Mouse (Mus musculus): ENCODE results near the gene Igdcc3. TPM values are rescaled to one million over a fixed set of nuclear protein-coding genes. Genes with fewer than 3 reads are reported as not detected.

The Igdcc3 gene
- polyA plus RNA-seq, 1 experiment from 2014 or later = 6.1 TPM

DNA sequence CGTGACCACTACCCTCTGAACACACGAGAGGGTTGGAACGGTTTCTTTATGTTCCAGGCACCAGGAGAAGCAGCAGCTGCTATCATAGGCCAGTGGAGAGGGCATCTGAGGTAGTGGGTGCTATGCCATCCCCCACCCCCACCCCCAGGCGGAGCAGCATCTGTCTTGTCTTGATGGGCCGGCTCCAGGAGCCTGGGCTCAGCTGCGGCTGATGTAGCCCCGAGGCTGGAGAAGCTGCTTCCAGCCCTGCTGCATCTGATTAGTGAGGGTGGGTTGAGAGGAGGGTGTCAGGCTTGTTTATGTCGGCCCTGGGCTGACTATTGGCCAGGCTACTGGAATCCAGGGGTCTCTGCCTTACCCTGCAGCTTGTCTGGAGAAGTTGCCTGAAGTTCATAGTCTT is 90.3 kb downstream of the Igdcc3 start:
- 73% methylated on average over 8 of the region's 8 CpGs for WGBS

DNA sequence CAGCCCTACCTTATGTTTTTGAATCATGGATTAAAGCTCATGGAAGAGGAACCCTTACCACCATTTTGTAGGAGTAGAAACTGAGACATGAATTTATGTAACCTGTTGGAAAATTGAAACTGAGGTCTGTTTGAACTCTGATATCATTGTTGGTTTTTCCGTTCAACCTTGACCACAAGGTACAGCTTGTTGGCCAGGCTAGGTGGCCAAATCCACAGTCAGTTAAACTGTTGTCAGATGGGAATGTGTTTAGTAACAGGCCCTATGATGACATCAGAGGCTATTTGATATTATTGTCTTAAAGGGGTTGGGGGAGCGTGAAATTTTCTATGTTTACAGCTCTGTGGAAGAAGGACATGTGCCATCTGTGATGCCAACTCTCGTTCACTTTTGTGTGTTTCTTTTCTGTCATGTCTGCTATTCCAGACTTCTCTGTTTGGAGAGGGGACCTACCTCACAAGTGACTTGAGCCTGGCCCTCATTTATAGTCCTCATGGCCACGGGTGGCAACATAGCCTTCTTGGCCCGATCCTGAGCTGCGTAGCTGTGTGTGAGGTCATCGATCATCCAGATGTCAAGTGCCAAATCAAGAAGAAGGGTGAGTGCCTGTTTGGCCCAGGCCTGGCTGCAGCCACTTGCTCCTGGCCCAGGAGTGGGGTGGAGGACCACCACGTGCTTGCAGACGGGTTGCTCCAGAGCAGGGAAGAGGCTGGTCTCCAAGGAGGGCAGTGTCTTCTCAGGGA is 92.4 kb downstream of the Igdcc3 start:
- Histone ChIP-seq H3K4me1 (ENCODE audit: control insufficient read depth, insufficient read depth, low read length) (no peaks in the 10 kb centered on the region), H3K4me3 (ENCODE audit: low read length) (no peak overlapping the region), H3K27ac (ENCODE audit: low read depth, low read length) (no peak overlapping the region), H3K27me3 (ENCODE audit: control insufficient read depth, insufficient read depth, low read length) (no peaks in the 10 kb centered on the region), H3K4me2 (replicated peaks; ENCODE audit: low read depth, low read length) (no peak overlapping the region), H3K9me3 (ENCODE audit: control insufficient read depth, low read length) (no peaks in the 10 kb centered on the region), H3K9ac (ENCODE audit: low read depth, low read length) (no peak overlapping the region), H3K36me3 (ENCODE audit: control insufficient read depth, insufficient read depth, low read length) (no peaks in the 10 kb centered on the region; the same call in 1 of the 2 replicates)
- 75% methylated on average over 9 of the region's 9 CpGs for WGBS
- no peak for ATAC-seq (ENCODE audit: low FRiP score, low TSS enrichment)

More for the DNA sequence above, 90.3 kb downstream of the Igdcc3 start:
- Histone ChIP-seq H3K4me3 (ENCODE audit: low read length) (no peak overlapping the region), H3K4me1 (ENCODE audit: control insufficient read depth, insufficient read depth, low read length) (no peaks in the 10 kb centered on the region), H3K9me3 (ENCODE audit: control insufficient read depth, low read length) (no peaks in the 10 kb centered on the region), H3K36me3 (ENCODE audit: control insufficient read depth, insufficient read depth, low read length) (peaks cover 3% of the 10 kb centered on the region; the same call in 1 of the 2 replicates), H3K4me2 (replicated peaks; ENCODE audit: low read depth, low read length) (no peak overlapping the region), H3K27ac (ENCODE audit: low read depth, low read length) (no peak overlapping the region), H3K27me3 (ENCODE audit: control insufficient read depth, insufficient read depth, low read length) (no peaks in the 10 kb centered on the region), H3K9ac (ENCODE audit: low read depth, low read length) (no peak overlapping the region)
- ATAC-seq (ENCODE audit: low FRiP score, low TSS enrichment) = no peak

DNA sequence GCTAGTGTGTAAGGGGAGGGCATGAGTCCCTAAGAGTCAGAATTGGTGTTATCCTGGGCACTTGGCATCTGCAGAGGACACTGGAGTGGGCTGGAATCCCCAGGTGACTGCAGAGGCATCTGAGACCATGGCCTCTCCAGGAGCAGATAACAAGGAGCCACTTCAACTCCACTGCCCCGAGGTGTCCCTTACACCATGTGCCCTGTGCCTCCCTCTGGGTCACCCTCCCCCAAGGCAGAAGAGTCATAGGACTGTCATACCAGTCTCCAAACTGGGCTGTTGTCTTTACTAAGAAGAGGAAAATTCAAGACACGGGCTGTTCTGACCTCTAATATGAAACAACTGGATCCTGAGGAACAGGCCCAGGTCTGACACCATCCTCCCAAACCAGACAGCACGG is 93.7 kb downstream of the Igdcc3 start:
- Histone ChIP-seq H3K27ac (ENCODE audit: low read depth, low read length) (no peak overlapping the region), H3K27me3 (ENCODE audit: control insufficient read depth, insufficient read depth, low read length) (no peaks in the 10 kb centered on the region), H3K4me3 (ENCODE audit: low read length) (no peak overlapping the region), H3K36me3 (ENCODE audit: control insufficient read depth, insufficient read depth, low read length) (no peaks in the 10 kb centered on the region; the same call in 1 of the 2 replicates), H3K9me3 (ENCODE audit: control insufficient read depth, low read length) (no peaks in the 10 kb centered on the region), H3K4me2 (replicated peaks; ENCODE audit: low read depth, low read length) (no peak overlapping the region), H3K9ac (ENCODE audit: low read depth, low read length) (no peak overlapping the region), H3K4me1 (ENCODE audit: control insufficient read depth, insufficient read depth, low read length) (no peaks in the 10 kb centered on the region)
- WGBS = 81% methylated on average over 3 of the region's 3 CpGs
- ATAC-seq (ENCODE audit: low FRiP score, low TSS enrichment) = no peak

Other genes starting within 250 kb of the Igdcc3 start
- not detected in 2 replicates for gene Slc24a1, start 189.6 kb upstream of the Igdcc3 start, polyA plus RNA-seq (2014; fragmentation: Nextera tagmentation; extraction: Ambion mirVana)
- gene Ints14, start 180.3 kb upstream of the Igdcc3 start, polyA plus RNA-seq (2014; fragmentation: Nextera tagmentation; extraction: Ambion mirVana) = 41.4 and 71.6 TPM in 2 replicates
- 45.6 and 85.6 TPM in 2 replicates for gene Hacd3, start 119.5 kb upstream of the Igdcc3 start, polyA plus RNA-seq (2014; fragmentation: Nextera tagmentation; extraction: Ambion mirVana)
- 20.7 and 29.9 TPM in 2 replicates for gene Dpp8, start 108.8 kb upstream of the Igdcc3 start, polyA plus RNA-seq (2014; fragmentation: Nextera tagmentation; extraction: Ambion mirVana)
- 12.7 and 16.4 TPM in 2 replicates for gene Igdcc4, start 39.7 kb upstream of the Igdcc3 start, polyA plus RNA-seq (2014; fragmentation: Nextera tagmentation; extraction: Ambion mirVana)
- gene Parp16, start 54.2 kb downstream of the Igdcc3 start, polyA plus RNA-seq (2014; fragmentation: Nextera tagmentation; extraction: Ambion mirVana) = 4.7 and 7.9 TPM in 2 replicates
- 0.40 and 0.64 TPM in 2 replicates for gene Cilp, start 124.0 kb downstream of the Igdcc3 start, polyA plus RNA-seq (2014; fragmentation: Nextera tagmentation; extraction: Ambion mirVana)
- gene Clpx, start 153.1 kb downstream of the Igdcc3 start, polyA plus RNA-seq (2014; fragmentation: Nextera tagmentation; extraction: Ambion mirVana) = 38.9 and 51.1 TPM in 2 replicates
- gene Pdcd7, start 204.9 kb downstream of the Igdcc3 start, polyA plus RNA-seq (2014; fragmentation: Nextera tagmentation; extraction: Ambion mirVana) = 15.0 and 15.2 TPM in 2 replicates
- gene Ubap1l, start 219.9 kb downstream of the Igdcc3 start, polyA plus RNA-seq (2014; fragmentation: Nextera tagmentation; extraction: Ambion mirVana) = 0.62 TPM in 1 of 2 replicates, not detected in the other

Data from kidney, embryonic 14.5 days (tissue).